ENCODE assay signal across 8 mouse cellular contexts in genomic region chr10:20780946-20781345, GRCm38 (mm10).
"Had no signal": no experiment of that assay in that cellular context is flagged by ENCODE, and none has a peak within 500 bp of the region (broad histone marks: within the 10 kb centered on the region; RNA-seq: fewer than 3 reads in every experiment).

No protein-coding gene starts in this region.

- DNase-seq: liver, postnatal 0 days; lung, adult 2 months; lung, postnatal 14 days; lung, postnatal 36 days; right cerebral cortex, postnatal 14 days; thymus, adult 2 months; thymus, postnatal 25 days; thymus, postnatal 4 days had no signal
